Mouse (Mus musculus): ENCODE measurements around the gene Hspg2.

Gene Hspg2

DNA sequence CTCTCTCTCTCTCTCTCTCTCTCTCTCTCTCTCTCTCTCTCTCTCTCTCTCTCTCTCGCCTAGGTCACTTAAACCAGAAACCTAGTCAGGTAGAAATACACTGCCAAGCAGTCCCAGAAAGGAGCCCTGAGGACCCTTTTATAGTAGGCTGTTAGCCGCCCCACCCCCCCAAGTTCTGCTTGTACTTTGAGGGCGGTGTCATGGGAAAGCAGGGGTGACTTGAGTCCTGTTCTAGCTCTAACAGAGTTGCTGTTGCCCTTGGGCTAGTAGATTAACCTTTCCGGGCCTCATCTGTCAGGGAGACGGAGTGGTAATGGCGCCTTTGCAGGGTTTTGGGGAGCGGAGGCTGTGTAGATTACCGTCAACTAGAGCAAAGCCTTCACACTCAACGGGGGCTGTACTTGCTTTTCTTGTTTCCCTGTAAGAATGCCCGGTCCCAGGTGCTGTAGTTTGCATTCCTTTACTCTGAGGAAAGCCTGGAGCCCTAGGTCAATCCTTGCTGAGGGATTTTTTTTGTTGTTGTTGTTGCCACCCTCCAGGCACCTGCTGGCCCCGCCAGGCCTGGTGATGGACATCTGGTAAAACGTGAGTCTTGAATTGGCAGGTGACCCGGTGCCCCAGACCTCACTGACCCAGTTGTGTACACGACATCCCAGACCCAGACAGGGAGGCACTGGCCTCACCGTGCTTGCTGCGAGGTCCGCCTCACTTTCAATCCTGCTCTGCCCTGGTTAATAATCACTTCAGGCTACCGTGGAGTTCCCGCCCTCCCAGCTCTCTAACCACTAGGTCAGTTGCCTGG is 11.8 kb downstream of the Hspg2 start:
- DNase-seq (ENCODE audit: low spot score in 2 of 2), result no peak

DNA sequence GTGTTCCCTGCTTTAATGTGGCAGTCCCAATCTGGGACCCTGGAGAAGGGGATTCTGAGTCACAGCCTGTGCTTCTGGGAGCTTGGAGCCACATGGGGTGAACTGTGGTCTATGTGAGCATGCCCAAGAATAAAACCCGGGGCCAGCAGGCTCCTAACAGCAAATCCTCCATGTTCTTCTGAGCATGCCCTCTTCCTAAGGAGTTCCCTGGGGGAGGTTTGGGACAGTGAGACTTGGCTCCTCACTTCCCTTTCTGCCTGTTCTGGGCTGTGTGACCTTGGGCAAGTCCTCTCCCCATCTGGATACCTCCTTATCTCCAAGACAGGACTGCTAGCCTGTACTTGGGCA is 12.4 kb downstream of the Hspg2 start:
- DNase-seq (ENCODE audit: low spot score in 2 of 2), result no peak

DNA sequence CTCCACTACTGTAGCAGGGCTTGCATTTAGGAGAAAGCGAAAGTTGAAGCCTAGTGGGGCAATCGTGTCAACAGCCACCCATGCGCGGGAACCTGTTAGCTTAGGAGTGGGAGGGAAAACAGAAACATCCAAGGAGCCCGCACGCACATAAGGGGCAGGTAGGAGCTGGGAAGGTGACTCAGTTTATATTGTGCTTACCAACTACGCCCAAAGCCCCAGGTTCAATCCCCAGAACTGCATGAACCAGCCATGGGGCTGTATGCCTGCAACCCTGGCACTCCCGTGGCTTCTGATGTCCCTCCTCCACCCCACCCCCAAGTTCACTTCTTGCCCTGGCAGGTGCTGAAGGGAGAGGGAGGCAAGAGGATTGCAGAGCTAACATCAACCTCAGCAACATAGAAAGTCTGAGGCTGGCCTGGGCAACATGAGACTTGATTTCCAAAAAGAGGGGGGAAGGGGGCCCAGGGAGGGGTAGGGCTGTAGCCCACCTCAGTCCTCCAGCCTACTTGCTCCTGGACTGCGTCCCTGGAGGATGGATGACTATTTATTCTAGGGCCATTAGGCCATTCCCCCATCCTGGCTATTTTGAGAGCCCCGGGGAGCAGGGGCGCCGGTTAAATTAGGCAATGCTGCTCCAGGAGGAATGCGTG is 12.9 kb downstream of the Hspg2 start:
- no peak for DNase-seq (ENCODE audit: low spot score in 2 of 2)

DNA sequence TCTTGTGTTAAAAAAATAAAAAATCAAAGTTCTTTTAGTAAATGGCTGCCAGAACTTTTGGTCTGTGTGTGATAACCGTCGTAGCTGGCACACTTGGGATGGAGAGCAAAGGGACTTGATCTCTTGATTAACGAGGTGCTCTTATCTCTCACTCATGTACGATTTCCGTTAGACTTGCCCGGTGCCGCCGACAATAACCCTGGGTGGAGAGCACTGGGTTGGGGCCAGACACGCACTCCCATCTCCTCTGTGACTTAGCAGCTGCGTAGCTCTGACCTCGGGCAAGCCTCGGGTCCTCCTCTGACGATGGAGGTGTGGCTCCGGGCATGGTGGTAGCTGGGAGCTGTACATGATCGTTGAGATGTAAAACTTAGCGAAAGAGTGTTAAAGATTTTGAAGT is 15.3 kb downstream of the Hspg2 start:
- DNase-seq (ENCODE audit: low spot score in 2 of 2), result no peak

DNA sequence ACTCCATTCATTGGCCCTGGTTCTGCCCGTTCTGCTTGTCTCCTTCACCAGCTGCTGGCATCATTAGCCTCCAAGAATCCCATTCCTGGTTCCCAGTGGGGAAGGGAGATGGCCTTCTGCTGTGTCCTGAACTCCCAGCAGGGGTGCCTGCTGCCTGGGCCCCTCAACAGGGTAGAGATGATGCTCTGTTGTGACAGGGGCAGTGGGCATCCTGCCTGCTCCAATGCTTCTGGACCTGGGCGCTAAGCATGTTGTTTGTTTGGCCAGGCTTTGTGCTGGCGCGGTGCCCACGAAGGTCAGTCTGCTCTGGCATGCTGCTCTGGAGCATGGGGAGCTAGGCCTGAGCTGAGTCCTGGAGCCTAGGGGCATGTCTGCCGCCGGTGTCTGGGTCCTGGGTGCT is 16.0 kb downstream of the Hspg2 start:
- no peak for DNase-seq (ENCODE audit: low spot score in 2 of 2)

DNA sequence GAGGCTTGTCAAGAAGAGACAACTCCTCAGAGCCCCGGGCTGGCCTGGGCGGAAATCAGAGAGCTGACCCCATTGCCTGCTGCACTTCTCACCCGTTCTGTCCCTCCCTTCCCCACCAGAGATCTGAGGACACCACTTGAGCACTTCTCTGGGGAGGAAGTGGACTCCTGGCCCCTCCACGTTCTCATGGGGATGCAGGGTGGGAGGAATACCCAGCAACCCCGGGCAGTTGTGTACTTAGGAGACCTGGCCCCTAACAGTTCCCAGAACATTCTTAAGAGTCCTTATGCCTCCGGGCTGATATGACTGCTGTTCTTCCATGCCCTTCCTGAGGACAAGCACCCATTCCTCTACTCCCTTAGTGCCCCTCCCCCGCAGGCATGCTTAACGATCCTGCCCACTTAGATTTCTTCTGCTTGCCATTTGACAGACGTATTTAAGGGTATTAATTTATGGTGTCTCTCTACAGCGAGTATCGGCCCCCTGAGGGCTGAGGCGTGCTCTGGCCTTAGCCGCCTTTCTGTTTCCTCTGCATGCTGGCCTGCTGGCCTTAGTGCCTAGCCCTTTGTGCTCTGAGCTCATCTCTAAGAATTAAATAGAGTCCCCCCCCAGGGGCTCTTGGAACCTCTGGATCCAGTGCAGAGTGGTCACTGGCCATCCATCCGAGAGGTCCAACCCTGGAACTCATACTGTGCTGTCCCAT is 16.8 kb downstream of the Hspg2 start:
- DNase-seq (ENCODE audit: low spot score in 2 of 2), result no peak

DNA sequence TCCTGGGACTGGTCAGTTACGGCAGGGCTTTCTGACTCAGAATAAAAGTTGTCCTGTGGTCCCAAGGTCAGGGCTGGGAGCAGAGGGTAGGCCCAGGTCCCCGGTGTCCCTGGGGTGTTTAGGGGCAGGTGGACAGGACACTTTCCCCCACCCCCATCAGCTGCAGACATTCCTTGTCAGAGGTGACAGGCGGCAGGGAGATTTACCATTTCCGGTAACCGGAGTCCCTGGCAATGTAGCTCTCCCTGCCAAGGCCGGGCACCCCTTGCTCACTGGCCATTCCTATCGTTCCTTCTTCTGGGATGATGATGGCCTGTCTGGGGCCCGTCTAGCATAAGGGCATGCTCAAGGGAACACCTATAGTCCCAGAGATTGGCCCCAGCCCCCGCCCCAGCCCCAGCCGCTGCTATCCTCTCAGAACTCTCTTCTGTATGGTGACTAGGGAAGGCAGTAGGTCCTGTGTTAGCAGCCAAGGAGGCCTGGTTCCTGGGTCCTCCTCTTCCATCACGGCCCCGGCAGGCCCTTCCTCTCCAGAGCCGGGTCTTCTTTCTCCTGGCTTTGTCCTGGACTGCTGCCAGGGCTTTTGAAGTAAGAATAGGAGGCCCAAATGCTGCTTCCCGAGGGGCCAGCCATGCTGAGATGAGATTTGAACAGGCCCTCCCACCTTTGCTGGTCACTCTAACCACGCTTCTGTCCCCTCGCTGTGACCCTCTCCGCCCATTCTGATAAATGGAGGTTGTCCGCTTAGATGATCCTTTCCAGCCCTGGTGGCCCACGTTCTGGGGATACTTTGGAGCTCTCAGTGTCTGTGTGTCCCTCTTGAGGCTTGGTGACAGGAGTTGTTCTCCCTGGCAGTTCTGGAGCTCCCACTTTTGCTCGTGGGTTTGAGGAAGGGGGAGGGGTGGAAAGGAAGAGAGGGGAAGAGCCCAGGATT is 17.8 kb downstream of the Hspg2 start:
- no peak for DNase-seq (ENCODE audit: low spot score in 2 of 2)

DNA sequence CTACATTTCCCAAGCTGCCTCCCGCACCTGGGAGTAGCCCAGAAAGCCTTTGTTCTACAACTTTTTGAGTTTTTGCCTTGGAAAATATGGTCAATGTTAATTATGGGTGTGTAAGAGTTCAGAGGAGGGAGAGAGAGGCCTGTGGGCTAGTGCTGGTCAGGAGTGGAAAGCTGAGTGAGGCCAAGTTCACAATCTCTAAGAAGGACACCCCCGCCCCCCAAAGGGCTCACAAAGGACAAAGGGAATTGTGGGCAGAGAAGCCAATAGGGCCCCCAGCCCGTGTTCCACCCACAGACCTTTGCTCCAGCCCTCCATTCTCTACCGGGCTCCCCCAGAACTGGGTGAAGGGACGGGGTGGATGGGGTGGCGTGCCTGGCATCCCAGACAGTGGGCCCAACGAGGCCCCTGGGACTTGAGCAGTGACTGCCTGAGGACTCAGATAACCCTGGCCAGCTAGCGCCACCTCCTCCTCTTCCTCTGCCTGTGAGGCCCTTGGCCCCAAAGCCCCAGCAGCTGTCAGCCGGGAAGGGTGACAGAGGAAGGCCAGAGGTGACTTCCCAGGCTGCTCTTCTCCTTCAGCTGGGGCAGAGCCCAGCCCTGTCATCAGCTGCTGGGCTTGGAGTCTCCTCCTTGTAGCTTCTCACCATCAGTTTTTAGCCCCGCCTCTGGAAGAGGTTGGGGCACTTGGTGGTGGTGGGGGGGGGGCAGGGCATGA is 18.9 kb downstream of the Hspg2 start:
- DNase-seq (ENCODE audit: low spot score in 2 of 2), result no peak

DNA sequence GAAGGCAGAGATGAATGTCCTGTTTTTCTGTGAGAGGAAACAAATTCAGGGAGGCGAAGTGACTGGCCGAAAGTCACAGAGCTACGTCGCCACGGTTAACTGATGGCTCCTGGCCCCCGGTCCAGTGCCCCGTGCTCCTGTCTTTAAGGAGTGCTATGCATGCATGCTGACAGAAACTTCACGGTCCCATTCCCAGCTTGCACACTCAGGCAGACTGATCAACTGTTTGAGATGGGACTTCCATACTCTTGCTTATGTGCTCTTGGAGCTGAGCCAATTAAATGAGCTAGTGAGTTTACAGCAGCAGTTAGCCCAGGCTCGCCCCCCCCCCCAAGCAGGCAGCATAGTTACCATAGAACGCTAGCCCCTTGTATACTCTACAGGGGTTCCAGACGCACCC is 19.5 kb downstream of the Hspg2 start:
- DNase-seq (ENCODE audit: low spot score in 2 of 2), result no peak

DNA sequence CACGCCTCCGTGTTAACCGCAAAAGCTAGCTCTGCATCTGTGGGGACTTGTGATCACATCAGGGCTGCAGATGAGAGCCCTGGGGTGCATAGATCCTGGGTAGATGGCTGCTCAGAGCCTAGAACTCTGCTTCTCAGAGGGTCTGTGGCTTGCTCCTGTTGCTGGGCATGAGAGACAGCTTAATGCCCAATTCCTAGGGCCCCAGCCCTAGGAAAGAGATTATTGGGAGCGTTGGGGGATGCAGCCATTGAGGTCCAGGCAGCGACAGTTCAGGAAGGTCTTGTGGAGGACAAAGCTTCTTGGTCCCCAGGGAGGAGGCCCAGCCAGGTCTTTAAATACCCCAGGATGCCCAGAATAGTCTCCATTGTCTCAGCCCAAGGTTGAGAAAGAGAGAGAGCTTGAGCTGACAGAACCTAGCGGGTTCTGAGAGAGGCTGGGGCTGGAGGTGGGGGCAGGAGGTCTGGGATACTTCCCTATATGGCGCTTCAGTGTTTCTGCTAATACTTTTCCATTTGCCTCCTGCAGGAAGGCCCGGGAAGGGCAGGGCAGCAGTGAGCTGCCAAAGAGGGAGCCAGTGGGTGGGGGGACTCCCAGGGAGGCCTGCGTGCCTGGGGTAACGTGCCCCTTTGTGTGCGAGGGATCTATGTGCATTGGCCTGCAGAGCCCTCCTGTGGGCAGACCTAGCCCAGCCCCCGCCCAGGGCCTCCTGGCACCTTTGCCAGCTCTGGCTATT is 20.2 kb downstream of the Hspg2 start:
- no peak for DNase-seq (ENCODE audit: low spot score in 2 of 2)

DNA sequence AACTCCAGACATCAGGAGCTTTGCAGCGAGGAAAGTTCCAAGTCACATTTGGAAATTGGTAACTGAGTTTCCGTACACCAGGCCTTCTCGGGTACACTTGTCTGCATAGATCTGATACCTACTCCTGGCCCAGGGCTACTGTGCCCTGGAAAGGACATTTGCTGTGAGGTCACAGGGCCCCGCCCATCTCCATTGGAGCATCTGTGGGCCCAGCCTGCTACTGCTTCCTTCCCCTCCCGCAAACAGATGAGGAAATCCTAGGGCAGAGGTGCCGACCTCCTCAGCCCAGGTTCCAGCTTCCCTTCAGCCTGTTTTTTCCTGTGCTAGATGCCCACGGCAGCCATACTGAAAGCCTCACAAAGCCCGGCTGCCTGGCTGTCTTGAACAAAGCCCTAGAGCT is 21.4 kb downstream of the Hspg2 start:
- DNase-seq (ENCODE audit: low spot score in 2 of 2), result no peak

DNA sequence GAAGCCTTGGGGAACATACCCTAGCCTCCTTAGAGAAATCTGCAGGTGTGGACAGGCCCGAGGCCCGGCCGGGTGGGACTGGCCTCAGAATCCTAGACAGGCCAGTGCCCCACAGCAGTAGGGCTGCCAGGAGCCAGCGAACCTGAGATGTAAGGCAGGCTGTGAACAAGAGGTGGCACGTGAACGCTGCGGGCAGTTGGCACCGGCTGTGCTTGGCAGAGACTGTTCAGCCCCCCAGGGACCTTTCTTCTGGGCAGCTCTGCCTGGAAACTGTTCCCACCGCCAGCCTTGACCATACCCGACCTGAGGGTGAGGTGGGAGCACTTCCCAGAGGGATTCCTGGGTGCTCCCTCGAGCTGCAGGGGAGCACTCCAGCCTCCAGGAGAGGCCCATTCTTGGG is 24.0 kb downstream of the Hspg2 start:
- DNase-seq (ENCODE audit: low spot score in 2 of 2), result no peak

DNA sequence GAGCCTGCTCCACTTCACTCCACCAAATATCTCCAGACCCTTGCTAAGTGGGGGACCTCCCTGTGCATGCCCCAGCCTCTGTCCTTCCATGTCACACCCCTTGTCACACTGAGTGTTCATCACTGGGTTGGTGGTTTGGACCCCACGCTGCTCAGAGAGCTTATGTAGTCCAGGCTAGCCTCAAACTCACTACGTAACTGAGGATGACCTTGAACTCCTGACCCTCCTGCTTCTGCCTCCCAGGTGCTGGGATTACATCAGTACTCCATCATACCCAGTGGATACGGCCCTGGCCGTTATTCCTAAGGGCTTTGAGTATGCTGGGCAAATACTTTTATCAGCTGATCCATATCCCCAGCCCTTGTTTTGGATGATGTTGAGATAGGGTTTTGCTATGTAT is 24.6 kb downstream of the Hspg2 start:
- DNase-seq (ENCODE audit: low spot score in 2 of 2), result no peak

DNA sequence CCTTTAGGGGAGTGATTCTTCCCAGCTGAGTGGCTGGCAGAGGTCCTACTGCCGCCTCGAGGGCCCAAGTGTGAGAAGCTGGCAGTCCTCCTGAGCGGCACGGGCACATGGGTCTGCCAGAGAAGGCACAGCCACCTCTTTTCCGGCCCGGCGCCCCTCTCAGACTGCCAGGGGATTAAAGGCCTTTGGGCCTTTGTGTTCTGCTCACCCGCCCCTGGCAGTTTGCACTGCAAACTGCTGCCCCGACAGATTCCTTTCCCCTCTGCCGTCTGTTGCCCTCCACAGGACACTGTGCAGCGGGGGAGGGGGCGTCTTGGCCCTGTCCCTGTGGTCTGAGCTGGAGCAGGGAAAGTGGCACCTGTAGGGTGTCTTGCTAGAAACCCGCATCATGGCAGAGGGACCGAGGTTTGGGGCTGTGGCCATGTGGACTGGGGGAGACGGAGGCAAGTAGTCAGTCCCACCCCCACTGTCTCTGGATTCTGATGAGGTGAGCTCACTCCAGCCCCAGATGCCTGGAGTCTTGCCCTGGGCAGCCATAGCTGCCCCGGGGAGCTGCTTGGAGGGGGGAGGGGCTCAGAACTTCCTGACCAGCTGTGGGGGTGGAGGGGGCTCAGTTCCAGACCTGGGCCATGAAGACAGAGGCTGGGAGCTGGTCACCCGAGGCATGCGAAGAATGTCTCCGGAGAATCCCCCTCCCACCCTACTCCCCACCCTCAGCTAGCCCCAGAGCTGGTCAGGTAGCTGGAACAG is 26.4 kb downstream of the Hspg2 start:
- no peak for DNase-seq (ENCODE audit: low spot score in 2 of 2)

DNA sequence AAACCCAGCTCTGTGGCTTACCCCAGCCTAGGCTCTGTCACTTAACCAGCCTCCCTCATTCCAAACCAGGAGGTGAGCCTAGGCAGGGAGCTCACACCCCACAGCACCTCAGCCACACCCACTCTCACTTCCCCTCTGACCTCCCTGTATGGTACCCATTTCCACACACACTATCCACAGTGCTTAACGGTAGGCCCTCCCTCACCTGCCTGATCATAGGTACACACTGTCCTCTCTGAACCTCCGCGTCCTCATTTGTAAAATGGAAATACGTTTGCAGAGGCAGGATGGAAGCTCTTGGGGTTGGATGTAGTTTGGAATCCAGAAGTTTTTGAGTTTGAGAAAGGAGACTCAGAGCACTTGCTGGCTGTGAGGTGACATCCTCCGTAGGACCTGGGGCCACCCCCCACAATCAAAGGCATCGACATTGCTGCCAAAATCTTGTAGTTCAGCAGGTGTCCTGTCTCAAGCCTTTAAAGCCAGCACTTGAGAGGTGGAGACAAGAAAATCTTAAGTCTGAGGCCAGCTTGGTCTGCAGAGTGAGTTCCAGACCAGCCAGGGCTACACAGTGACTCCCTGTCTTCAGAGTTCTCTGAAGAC is 27.0 kb downstream of the Hspg2 start:
- DNase-seq (ENCODE audit: low spot score in 2 of 2), result peak in 1 of 2 experiments; percentile 57

DNA sequence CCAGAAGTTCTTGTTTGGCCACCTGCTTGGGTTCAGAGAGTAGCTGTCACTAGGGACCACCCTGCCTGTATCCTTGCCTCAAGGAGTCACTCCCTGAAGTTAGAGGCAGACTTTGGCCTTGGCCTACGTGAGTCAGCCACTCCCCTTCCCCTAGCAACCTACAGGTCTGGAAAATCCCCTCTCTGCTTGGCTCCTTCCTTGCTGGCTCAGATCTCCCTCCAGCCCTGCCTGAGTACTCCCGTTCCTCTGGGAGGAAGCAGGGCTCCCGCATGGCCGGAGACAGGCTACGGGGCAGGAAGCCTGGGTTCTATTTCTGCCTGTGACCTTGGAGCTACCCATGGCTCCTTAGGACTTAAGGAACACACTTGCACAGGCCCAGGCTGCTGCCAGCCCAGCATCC is 28.8 kb downstream of the Hspg2 start:
- no peak for DNase-seq (ENCODE audit: low spot score in 2 of 2)

DNA sequence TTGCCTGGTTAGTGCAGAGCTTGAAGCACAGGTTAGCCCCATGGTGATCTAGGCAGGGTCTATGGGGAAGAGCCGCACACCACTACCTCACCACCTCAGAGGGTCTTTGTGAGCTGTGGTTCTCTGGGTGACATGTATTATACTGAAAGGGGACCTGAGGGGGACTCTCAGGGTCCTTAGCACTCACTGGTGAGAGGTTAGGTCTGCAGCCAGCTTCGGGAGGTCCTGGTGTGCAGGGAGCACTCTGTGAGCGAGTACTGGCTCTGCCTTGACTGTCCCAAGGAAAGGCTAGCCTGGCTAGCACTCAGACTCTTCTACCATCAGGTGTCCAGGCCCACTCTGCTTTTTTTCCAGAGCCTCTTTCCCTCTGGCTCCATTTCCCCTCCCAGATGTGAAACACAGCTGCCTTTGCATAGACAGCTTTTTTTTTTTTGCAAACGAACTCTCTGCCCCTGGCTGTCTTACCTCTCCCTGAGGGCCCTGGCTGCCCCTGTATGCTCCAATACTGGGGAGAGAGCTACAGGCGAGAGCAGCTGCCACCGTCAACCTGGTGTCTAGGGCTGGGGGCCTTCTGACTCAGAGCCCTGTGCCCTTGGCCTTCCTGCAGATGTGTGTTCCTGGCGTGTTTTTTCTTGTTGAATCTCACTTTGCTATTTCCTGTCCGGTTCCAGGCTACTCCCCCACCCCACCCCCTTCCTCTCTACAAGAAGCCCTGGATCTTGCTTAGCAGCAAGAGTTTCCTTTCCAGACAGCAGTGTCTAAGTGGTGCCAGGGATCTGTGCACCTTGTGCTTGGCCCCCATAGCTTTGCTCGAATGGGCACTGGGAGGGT is 29.5 kb downstream of the Hspg2 start:
- no peak for DNase-seq (ENCODE audit: low spot score in 2 of 2)

DNA sequence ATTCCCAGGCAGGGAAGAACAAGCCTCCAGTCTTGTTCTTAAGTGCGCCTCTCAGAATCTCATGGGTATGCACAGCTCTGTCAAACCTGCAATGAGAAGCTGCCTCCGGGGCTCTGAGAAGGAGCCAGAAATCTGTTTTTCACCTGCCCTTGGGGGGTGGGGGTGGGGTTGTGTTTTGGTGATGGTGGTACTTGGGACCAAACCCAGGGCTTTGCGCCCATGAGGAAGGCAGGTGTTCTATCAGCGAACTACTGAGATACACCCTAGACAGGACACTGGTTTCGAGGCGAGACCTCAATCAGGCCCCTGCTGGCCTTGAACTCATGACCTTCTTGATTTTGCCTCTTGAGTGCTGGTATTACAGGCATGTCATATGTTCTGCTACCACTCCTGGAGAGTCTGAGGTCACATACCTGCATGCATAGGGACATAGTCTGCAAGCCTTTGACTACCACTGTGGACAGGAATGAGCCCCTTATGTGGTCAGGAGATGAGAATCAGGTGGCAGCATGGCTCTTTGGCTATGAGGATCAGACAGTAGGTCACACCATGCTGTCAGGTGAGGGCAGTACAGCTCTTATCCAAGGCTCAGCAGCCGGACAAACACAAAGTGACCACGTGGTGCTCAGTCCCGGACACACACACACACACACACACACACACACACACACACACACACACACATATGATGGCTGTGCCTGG is 30.5 kb downstream of the Hspg2 start:
- DNase-seq (ENCODE audit: low spot score in 2 of 2), result no peak

Data from spleen, postnatal 10 days (tissue).